Mouse (Mus musculus) CH12.LX (cell line): ENCODE results near the gene Rnf115. TPM values are rescaled to one million over a fixed set of nuclear protein-coding genes. Genes with fewer than 3 reads are reported as not detected.

Source experiments
- DNase-seq: peaks from one replicate; pipeline ENCODE4 v3.0.0-alpha.2; 2013; ENCODE audit errors: extremely low read depth
- H3K27ac ChIP-seq: 2 replicates; pipeline ENCODE4 v1.5.1; 2012; ENCODE audit warnings: low read depth, mild to moderate bottlenecking, control low read depth, moderate library complexity; ENCODE audit not compliant: insufficient read depth
- H3K27me3 ChIP-seq: replicated peaks from 2 replicates; pipeline ENCODE3; 2012; ENCODE audit warnings: inconsistent platforms
- H3K36me3 ChIP-seq, 2 experiments: replicated peaks in 1 of 2; 2 replicates each; pipeline versions ENCODE3 to v1.6.1; 2012; ENCODE audit warnings: inconsistent platforms in 1 of 2, low read length in 1 of 2, mild to moderate bottlenecking in 1 of 2, mixed read lengths in 1 of 2, moderate library complexity in 1 of 2; ENCODE audit not compliant: control insufficient read depth in 1 of 2, insufficient read depth in 1 of 2
- H3K4me1 ChIP-seq, 2 experiments: 2 replicates each; pipeline ENCODE4 v1.6.1; 2012; ENCODE audit warnings: inconsistent platforms in 1 of 2, moderate library complexity in 1 of 2; ENCODE audit not compliant: insufficient read depth in 2 of 2, control insufficient read depth in 1 of 2
- H3K4me2 ChIP-seq: 2 replicates; pipeline ENCODE4 v1.6.1; 2012; ENCODE audit warnings: low read depth, mild to moderate bottlenecking, control low read depth; ENCODE audit not compliant: poor library complexity, insufficient read depth, severe bottlenecking
- H3K4me3 ChIP-seq, 3 experiments: fragments of 150-350 bp in 1 of 3; sonication (generic) in 1 of 3; replicated peaks in 1 of 3; 2 replicates each; pipeline versions ENCODE3 to v1.5.1; 2011 to 2012; ENCODE audit warnings: low read depth in 2 of 3, low read length in 2 of 3, mild to moderate bottlenecking in 2 of 3, moderate library complexity in 2 of 3, control low read depth in 1 of 3, improper control_type of control experiment in 1 of 3, inconsistent platforms in 1 of 3, mixed read lengths in 1 of 3; ENCODE audit not compliant: poor library complexity in 1 of 3
- H3K79me2 ChIP-seq: replicated peaks from 2 replicates; pipeline ENCODE4 v1.6.1; 2012; ENCODE audit warnings: mild to moderate bottlenecking, moderate library complexity; ENCODE audit not compliant: control insufficient read depth, poor library complexity, insufficient read depth, severe bottlenecking; ENCODE audit errors: extremely low read depth
- H3K9ac ChIP-seq: 2 replicates; pipeline ENCODE4 v1.6.1; 2012; ENCODE audit warnings: low read depth, mild to moderate bottlenecking, control low read depth, moderate library complexity; ENCODE audit not compliant: insufficient read depth
- H3K9me3 ChIP-seq: replicated peaks from 2 replicates; pipeline ENCODE3; 2012; ENCODE audit warnings: low read length, inconsistent platforms, mixed read lengths
- CHD1 ChIP-seq: IDR thresholded peaks from 2 replicates; pipeline ENCODE4 v1.6.1; 2012; ENCODE audit warnings: low read depth, low read length, improper control_type of control experiment, inconsistent platforms
- CHD2 ChIP-seq: IDR thresholded peaks from 2 replicates; pipeline ENCODE4 v1.6.1; 2011; ENCODE audit warnings: low read length, improper control_type of control experiment
- CTCF ChIP-seq, 2 experiments: IDR thresholded peaks in 1 of 2; conservative IDR thresholded peaks in 1 of 2; 2 replicates each; pipeline ENCODE4 v1.5.1; 2011 to 2012; ENCODE audit warnings: low read depth in 2 of 2, low read length in 2 of 2, improper control_type of control experiment in 1 of 2, inconsistent platforms in 1 of 2, mild to moderate bottlenecking in 1 of 2, moderate library complexity in 1 of 2
- E2F4 ChIP-seq: IDR thresholded peaks from 2 replicates; pipeline ENCODE4 v1.6.1; 2011; ENCODE audit warnings: low read depth, low read length, improper control_type of control experiment; ENCODE audit not compliant: insufficient replicate concordance
- ELF1 ChIP-seq: IDR thresholded peaks from 2 replicates; pipeline ENCODE4 v1.6.1; 2014; ENCODE audit warnings: low read depth, mild to moderate bottlenecking, inconsistent platforms, low read length, improper control_type of control experiment
- EP300 ChIP-seq: IDR thresholded peaks from 2 replicates; pipeline ENCODE4 v1.6.1; 2011; ENCODE audit warnings: low read length, improper control_type of control experiment
- ETS1 ChIP-seq: conservative IDR thresholded peaks from 2 replicates; pipeline ENCODE4 v1.6.1; 2012; ENCODE audit warnings: low read depth, mild to moderate bottlenecking, inconsistent platforms, low read length, improper control_type of control experiment, moderate library complexity
- GABPA ChIP-seq: IDR thresholded peaks from 2 replicates; pipeline ENCODE4 v1.6.1; 2012; ENCODE audit warnings: low read depth, low read length, improper control_type of control experiment, inconsistent platforms; ENCODE audit not compliant: insufficient replicate concordance
- HCFC1 ChIP-seq: IDR thresholded peaks from 2 replicates; pipeline ENCODE4 v1.6.1; 2012; ENCODE audit warnings: low read depth, mild to moderate bottlenecking, inconsistent platforms, low read length, improper control_type of control experiment
- IRF4 ChIP-seq: IDR thresholded peaks from 2 replicates; pipeline ENCODE4 v1.6.1; 2014; ENCODE audit warnings: low read depth, mild to moderate bottlenecking, inconsistent platforms, low read length, improper control_type of control experiment
- JUN ChIP-seq: IDR thresholded peaks from 2 replicates; pipeline ENCODE4 v1.6.1; 2011; ENCODE audit warnings: low read depth, mild to moderate bottlenecking, low read length, improper control_type of control experiment, moderate library complexity; ENCODE audit not compliant: insufficient read depth
- KAT2A ChIP-seq: IDR thresholded peaks from 2 replicates; pipeline ENCODE4 v1.6.1; 2012; ENCODE audit warnings: low read length, improper control_type of control experiment, inconsistent platforms; ENCODE audit not compliant: insufficient replicate concordance
- MAFK ChIP-seq: IDR thresholded peaks from 2 replicates; pipeline ENCODE4 v1.6.1; 2011; ENCODE audit warnings: low read length, improper control_type of control experiment; ENCODE audit not compliant: insufficient replicate concordance
- MAX ChIP-seq: IDR thresholded peaks from 2 replicates; pipeline ENCODE4 v1.6.1; 2011; ENCODE audit warnings: low read length, improper control_type of control experiment
- MAZ ChIP-seq: IDR thresholded peaks from 2 replicates; pipeline ENCODE4 v1.6.1; 2012; ENCODE audit warnings: low read depth, mild to moderate bottlenecking, inconsistent platforms, low read length, improper control_type of control experiment, moderate library complexity
- MEF2A ChIP-seq: IDR thresholded peaks from 2 replicates; pipeline ENCODE4 v1.6.1; 2014; ENCODE audit warnings: low read depth, mild to moderate bottlenecking, inconsistent platforms, low read length, improper control_type of control experiment, borderline replicate concordance
- MXI1 ChIP-seq: IDR thresholded peaks from 2 replicates; pipeline ENCODE4 v1.6.1; 2011; ENCODE audit warnings: mild to moderate bottlenecking, low read depth, low read length, improper control_type of control experiment
- MYC ChIP-seq: IDR thresholded peaks from 2 replicates; pipeline ENCODE4 v1.6.1; 2011; ENCODE audit warnings: low read depth, mild to moderate bottlenecking, improper control_type of control experiment, low read length
- NELFE ChIP-seq: IDR thresholded peaks from 2 replicates; pipeline ENCODE4 v1.6.1; 2011; ENCODE audit warnings: low read depth, low read length, improper control_type of control experiment
- NRF1 ChIP-seq: IDR thresholded peaks from 2 replicates; pipeline ENCODE4 v1.6.1; 2014; ENCODE audit warnings: low read depth, mild to moderate bottlenecking, inconsistent platforms, low read length, improper control_type of control experiment, moderate library complexity
- PAX5 ChIP-seq: IDR thresholded peaks from 2 replicates; pipeline ENCODE4 v1.6.1; 2012; ENCODE audit warnings: low read length, inconsistent platforms, mixed read lengths
- POLR2A ChIP-seq: IDR thresholded peaks from 2 replicates; pipeline ENCODE4 v1.6.1; 2011; ENCODE audit warnings: low read depth, mild to moderate bottlenecking, improper control_type of control experiment, low read length
- POLR2AphosphoS2 ChIP-seq: IDR thresholded peaks from 2 replicates; pipeline ENCODE4 v1.6.1; 2011; ENCODE audit warnings: low read depth, low read length, improper control_type of control experiment
- RCOR1 ChIP-seq: conservative IDR thresholded peaks from 2 replicates; pipeline ENCODE4 v1.6.1; 2012; ENCODE audit warnings: low read depth, mild to moderate bottlenecking, inconsistent platforms, low read length, improper control_type of control experiment
- SIN3A ChIP-seq: IDR thresholded peaks from 2 replicates; pipeline ENCODE4 v1.6.1; 2012; ENCODE audit warnings: low read length, improper control_type of control experiment, inconsistent platforms
- SMC3 ChIP-seq: IDR thresholded peaks from 2 replicates; pipeline ENCODE4 v1.6.1; 2011; ENCODE audit warnings: low read depth, low read length, improper control_type of control experiment
- TBP ChIP-seq: conservative IDR thresholded peaks from 2 replicates; pipeline ENCODE4 v1.6.1; 2011; ENCODE audit warnings: low read depth, low read length, improper control_type of control experiment
- TCF12 ChIP-seq: IDR thresholded peaks from 2 replicates; pipeline ENCODE4 v1.6.1; 2014; ENCODE audit warnings: low read depth, mild to moderate bottlenecking, inconsistent platforms, low read length, improper control_type of control experiment
- UBTF ChIP-seq: IDR thresholded peaks from 2 replicates; pipeline ENCODE4 v1.6.1; 2012; ENCODE audit warnings: low read depth, mild to moderate bottlenecking, inconsistent platforms, low read length, improper control_type of control experiment, moderate library complexity
- USF1 ChIP-seq: IDR thresholded peaks from 2 replicates; pipeline ENCODE4 v1.6.1; 2014; ENCODE audit warnings: low read depth, mild to moderate bottlenecking, inconsistent platforms, low read length, improper control_type of control experiment
- ZC3H11A ChIP-seq: IDR thresholded peaks from 2 replicates; pipeline ENCODE4 v1.6.1; 2012; ENCODE audit warnings: low read depth, mild to moderate bottlenecking, inconsistent platforms, low read length, improper control_type of control experiment
- ZKSCAN1 ChIP-seq: IDR thresholded peaks from 2 replicates; pipeline ENCODE4 v1.6.1; 2012; ENCODE audit warnings: low read depth, inconsistent platforms, low read length, improper control_type of control experiment, borderline replicate concordance
- ZMIZ1 ChIP-seq: IDR thresholded peaks from 2 replicates; pipeline ENCODE4 v1.6.1; 2012; ENCODE audit warnings: low read depth, mild to moderate bottlenecking, inconsistent platforms, low read length, improper control_type of control experiment
- ZNF384 ChIP-seq: IDR thresholded peaks from 2 replicates; pipeline ENCODE4 v1.6.1; 2012; ENCODE audit warnings: low read depth, low read length, improper control_type of control experiment, inconsistent platforms
- dilution Hi-C: fragments of 300-500 bp; cut with MboI; formaldehyde crosslinking; loops from 2 replicates; pipeline ENCODE4 v1.14.3; 2020; ENCODE audit warnings: low sequenced_read_pairs; ENCODE audit not compliant: extremely low pct_unique_long_range_greater_than_20kb, extremely low pct_ligation_motif_present
- in situ Hi-C: fragments of 300-500 bp; cut with MboI; formaldehyde crosslinking; loops from 3 replicates; pipeline ENCODE4 v1.14.3; 2019; ENCODE audit warnings: low sequenced_read_pairs, low pct_ligation_motif_present, low pct_unique_long_range_greater_than_20kb, mixed read lengths
- polyA plus RNA-seq: library from polyadenylated mRNA; unstranded; fragments of >175 nt; gene quantifications from 2 replicates; pipeline ENCODE4 v1.2.1, GENCODE M21; 2012; ENCODE audit warnings: low read depth; ENCODE audit not compliant: insufficient read length
- total RNA-seq, 2 experiments: library from RNA; depleted of rRNA; stranded (reverse); fragments of 300-350 nt in 1 of 2; fragments of >200 nt in 1 of 2; gene quantifications; 2 replicates each; pipeline ENCODE4 v1.2.3; 2012 to 2014

Gene Rnf115
- total and polyA plus RNA-seq, 3 experiments: 25.8 to 79.3 (median 64.7) TPM

DNA sequence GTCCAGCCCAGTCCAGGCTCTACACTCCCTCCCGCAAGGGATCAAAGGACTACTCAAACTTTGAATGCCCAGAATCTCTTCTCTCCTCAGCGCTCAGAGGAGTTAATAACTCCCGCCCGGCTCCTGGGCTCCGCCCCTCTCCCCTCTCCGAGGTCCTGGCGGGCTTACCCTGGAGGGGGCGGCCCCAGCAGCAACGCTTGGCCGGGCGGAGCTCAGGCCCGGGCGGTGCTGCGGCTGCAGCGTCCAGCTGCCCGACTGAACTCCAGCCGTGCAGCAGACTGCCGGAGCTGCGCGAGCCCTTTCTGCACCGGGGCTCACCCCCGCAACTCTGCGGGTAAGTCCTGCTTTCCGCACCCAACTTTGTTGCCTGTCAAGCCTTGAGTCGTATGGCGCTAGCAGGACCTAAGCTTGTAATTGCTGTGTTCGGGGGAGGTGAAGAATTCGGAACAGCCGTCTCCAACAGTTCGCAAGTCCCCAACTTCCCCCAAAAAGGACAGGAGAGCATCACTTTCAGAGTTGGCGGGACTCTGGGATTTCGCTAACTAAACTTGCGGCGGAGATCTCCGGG lies 31.2 kb upstream of the Rnf115 start, which contains the start of gene Pias3:
Pias3 (plus strand) TSS at position 187 of the 568 bp plus-strand sequence.
- H3K9me3 ChIP-seq: no peaks in the 10 kb centered on the region
- H3K4me3 ChIP-seq: peak within 1 kb of the TSS; percentile 65 to 97 (median 91)
- H3K27ac ChIP-seq: peak within 1 kb of the TSS; percentile 73
- in situ Hi-C loops (no loop called here), dilution Hi-C loops (no loop called here)
- peaks cover 4% of the 10 kb centered on the region for H3K79me2 ChIP-seq
- peak; percentile 84 for DNase-seq
- H3K9ac ChIP-seq: peak within 1 kb of the TSS; percentile 79
- peak within 1 kb of the TSS; percentile 88 for H3K4me2 ChIP-seq
- H3K4me1 ChIP-seq: peaks cover 5 to 40% of the 10 kb centered on the region in 2 experiments; a peak in 3 of 4 replicates
- H3K36me3 ChIP-seq: peaks cover 10 to 25% of the 10 kb centered on the region in 2 experiments
- no peak for TF ChIP-seq USF1
- no peak for TF ChIP-seq JUN
- 0 out of 2 replicates have a peak, but pooled peaks have one; percentile 28 for TF ChIP-seq ZMIZ1
- no peak for TF ChIP-seq MAX
- peak; percentile 38; the same call in 1 of the 2 replicates for TF ChIP-seq MXI1
- peak; percentile 51 for TF ChIP-seq POLR2A
- no peak for TF ChIP-seq ELF1
- no peak for TF ChIP-seq ETS1
- TF ChIP-seq ZKSCAN1: no peak
- no peak for TF ChIP-seq MYC
- no peak for TF ChIP-seq SMC3
- TF ChIP-seq EP300: no peak
- no peak for TF ChIP-seq ZNF384
- no peak for TF ChIP-seq CHD2
- TF ChIP-seq NRF1: no peak
- TF ChIP-seq TBP: 0 out of 2 replicates have a peak, but pooled peaks have one; percentile 49
- no peak for TF ChIP-seq MAFK
- no peak for TF ChIP-seq CHD1
- no peak for TF ChIP-seq E2F4
- no peak for TF ChIP-seq CTCF (conservative IDR thresholded peaks at IDR 0.05 in 1 of 2, IDR thresholded peaks at IDR 0.05 in 1 of 2; ENCODE audit: low read depth in 2 of 2, low read length in 2 of 2)
- TF ChIP-seq NELFE: 0 out of 2 replicates have a peak, but pooled peaks have one; percentile 18
- no peak for TF ChIP-seq MAZ
- TF ChIP-seq GABPA: no peak
- TF ChIP-seq MEF2A: no peak
- no peak for TF ChIP-seq KAT2A
- TF ChIP-seq HCFC1: no peak
- TF ChIP-seq PAX5: no peak
- TF ChIP-seq SIN3A: no peak
- no peak for TF ChIP-seq IRF4
- no peak for TF ChIP-seq POLR2AphosphoS2
- peak; percentile 49 for TF ChIP-seq TCF12
- TF ChIP-seq ZC3H11A: no peak
- peak; percentile 80 for TF ChIP-seq UBTF
- TF ChIP-seq RCOR1: no peak
- no peaks in the 10 kb centered on the region for H3K27me3 ChIP-seq
